Mouse (Mus musculus): Measurements from ENCODE around the gene Cdk5r1. TPM values are rescaled to one million over a fixed set of nuclear protein-coding genes. Genes with fewer than 3 reads are reported as not detected.
"Not testable (repeated sequence)": the region's sequence is repeated elsewhere in the genome, so short reads cannot be mapped to it uniquely, and the experiment has no call there.

Cdk5r1 gene
- polyA plus RNA-seq, 1 experiment, result 3.2 TPM

GRCm38 (mm10) chr11:80452242-80452641 lies 24.6 kb upstream of the Cdk5r1 start:
- no peaks in the 10 kb centered on the region for H3K4me1 ChIP-seq (ENCODE audit: control insufficient read depth, insufficient read depth, low read length)
- no peak for TF ChIP-seq POLR2A (IDR thresholded peaks at IDR 0.05; ENCODE audit: borderline replicate concordance, control insufficient read depth, low read depth, low read length)
- no peak for TF ChIP-seq CTCF (IDR thresholded peaks at IDR 0.05; ENCODE audit: control insufficient read depth, insufficient read depth, low read length)
- no peak overlapping the region for H3K27ac ChIP-seq (ENCODE audit: control insufficient read depth, insufficient read depth, low read depth, low read length, poor library complexity)
- 50% methylated on average over 3 of the region's 3 CpGs for WGBS
- no peak overlapping the region for H3K4me3 ChIP-seq (replicated peaks; ENCODE audit: control insufficient read depth, low read depth, low read length)

GRCm38 (mm10) chr11:80453198-80453597 lies 23.6 kb upstream of the Cdk5r1 start:
- TF ChIP-seq CTCF (IDR thresholded peaks at IDR 0.05; ENCODE audit: control insufficient read depth, insufficient read depth, low read length) (no peak), POLR2A (IDR thresholded peaks at IDR 0.05; ENCODE audit: borderline replicate concordance, control insufficient read depth, low read depth, low read length) (no peak)
- Histone ChIP-seq H3K4me1 (ENCODE audit: control insufficient read depth, insufficient read depth, low read length) (no peaks in the 10 kb centered on the region), H3K4me3 (replicated peaks; ENCODE audit: control insufficient read depth, low read depth, low read length) (no peak overlapping the region), H3K27ac (ENCODE audit: control insufficient read depth, insufficient read depth, low read depth, low read length, poor library complexity) (no peak overlapping the region)
- WGBS, result 81% methylated on average over 1 of the region's 1 CpGs

GRCm38 (mm10) chr11:80463605-80464130 lies 13.2 kb upstream of the Cdk5r1 start:
- WGBS, result 84% methylated on average over 4 of the region's 4 CpGs
- H3K27ac ChIP-seq (ENCODE audit: control insufficient read depth, insufficient read depth, low read depth, low read length, poor library complexity); H3K4me1 ChIP-seq (ENCODE audit: control insufficient read depth, insufficient read depth, low read length); H3K4me3 ChIP-seq (replicated peaks; ENCODE audit: control insufficient read depth, low read depth, low read length): not testable (repeated sequence)

GRCm38 (mm10) chr11:80471836-80472605 lies 4.8 kb upstream of the Cdk5r1 start:
- Histone ChIP-seq H3K4me3 (replicated peaks; ENCODE audit: control insufficient read depth, low read depth, low read length) (no peak overlapping the region), H3K4me1 (ENCODE audit: control insufficient read depth, insufficient read depth, low read length) (no peaks in the 10 kb centered on the region; the same call in 1 of the 2 replicates), H3K27ac (ENCODE audit: control insufficient read depth, insufficient read depth, low read depth, low read length, poor library complexity) (no peak overlapping the region)
- WGBS, result 87% methylated on average over 16 of the region's 16 CpGs
- TF ChIP-seq CTCF (IDR thresholded peaks at IDR 0.05; ENCODE audit: control insufficient read depth, insufficient read depth, low read length) (no peak), POLR2A (IDR thresholded peaks at IDR 0.05; ENCODE audit: borderline replicate concordance, control insufficient read depth, low read depth, low read length) (no peak)

GRCm38 (mm10) chr11:80474175-80474691 lies 2.6 kb upstream of the Cdk5r1 start:
- 10% methylated on average over 2 of the region's 2 CpGs for WGBS
- no peak overlapping the region for H3K27ac ChIP-seq (ENCODE audit: control insufficient read depth, insufficient read depth, low read depth, low read length, poor library complexity)
- H3K4me1 ChIP-seq (ENCODE audit: control insufficient read depth, insufficient read depth, low read length), result peaks cover 3% of the 10 kb centered on the region
- no peak overlapping the region for H3K4me3 ChIP-seq (replicated peaks; ENCODE audit: control insufficient read depth, low read depth, low read length)
- TF ChIP-seq POLR2A (IDR thresholded peaks at IDR 0.05; ENCODE audit: borderline replicate concordance, control insufficient read depth, low read depth, low read length) (no peak), CTCF (IDR thresholded peaks at IDR 0.05; ENCODE audit: control insufficient read depth, insufficient read depth, low read length) (peak; percentile 63)

GRCm38 (mm10) chr11:80474846-80475245 lies 2.0 kb upstream of the Cdk5r1 start:
- WGBS, result 93% methylated on average over 11 of the region's 11 CpGs
- no peak for TF ChIP-seq POLR2A (IDR thresholded peaks at IDR 0.05; ENCODE audit: borderline replicate concordance, control insufficient read depth, low read depth, low read length)
- TF ChIP-seq CTCF (IDR thresholded peaks at IDR 0.05; ENCODE audit: control insufficient read depth, insufficient read depth, low read length), result 0 out of 2 replicates have a peak, but pooled peaks have one; percentile 6
- H3K4me1 ChIP-seq (ENCODE audit: control insufficient read depth, insufficient read depth, low read length), result peaks cover 3% of the 10 kb centered on the region
- H3K27ac ChIP-seq (ENCODE audit: control insufficient read depth, insufficient read depth, low read depth, low read length, poor library complexity), result no peak overlapping the region
- no peak overlapping the region for H3K4me3 ChIP-seq (replicated peaks; ENCODE audit: control insufficient read depth, low read depth, low read length)

GRCm38 (mm10) chr11:80475544-80475943 lies 1.3 kb upstream of the Cdk5r1 start:
- no peak for TF ChIP-seq POLR2A (IDR thresholded peaks at IDR 0.05; ENCODE audit: borderline replicate concordance, control insufficient read depth, low read depth, low read length)
- no peak for TF ChIP-seq CTCF (IDR thresholded peaks at IDR 0.05; ENCODE audit: control insufficient read depth, insufficient read depth, low read length)
- peaks cover 3% of the 10 kb centered on the region for H3K4me1 ChIP-seq (ENCODE audit: control insufficient read depth, insufficient read depth, low read length)
- no peak overlapping the region for H3K27ac ChIP-seq (ENCODE audit: control insufficient read depth, insufficient read depth, low read depth, low read length, poor library complexity)
- WGBS, result 90% methylated on average over 9 of the region's 9 CpGs
- H3K4me3 ChIP-seq (replicated peaks; ENCODE audit: control insufficient read depth, low read depth, low read length), result no peak overlapping the region

GRCm38 (mm10) chr11:80477341-80478199 lies 747 bp downstream of the Cdk5r1 start:
- TF ChIP-seq POLR2A (IDR thresholded peaks at IDR 0.05; ENCODE audit: borderline replicate concordance, control insufficient read depth, low read depth, low read length) (peak; percentile 9; the same call in 1 of the 2 replicates), CTCF (IDR thresholded peaks at IDR 0.05; ENCODE audit: control insufficient read depth, insufficient read depth, low read length) (no peak)
- 20% methylated on average over 55 of the region's 55 CpGs for WGBS
- H3K4me1 ChIP-seq (ENCODE audit: control insufficient read depth, insufficient read depth, low read length), result peaks cover 3% of the 10 kb centered on the region
- H3K27ac ChIP-seq (ENCODE audit: control insufficient read depth, insufficient read depth, low read depth, low read length, poor library complexity), result peak overlapping the region; percentile 91
- peak overlapping the region; percentile 95 for H3K4me3 ChIP-seq (replicated peaks; ENCODE audit: control insufficient read depth, low read depth, low read length)

All from bone marrow, adult 2 months (tissue).